14 mouse cellular contexts compared by ENCODE assay signal in genomic region chr11:34977861-34978260, GRCm38 (mm10).
A peak's percentile ranks its signal among the peaks of the same experiment; 100 is the strongest.
DNase-seq lines count a peak whose midpoint lies in the region; ATAC-seq lines count a peak whose summit lies in the region.
"Had no signal": no experiment of that assay in that cellular context is flagged by ENCODE, and none has a peak within 500 bp of the region (broad histone marks: within the 10 kb centered on the region; RNA-seq: fewer than 3 reads in every experiment).

No protein-coding gene starts in this region.

- no peaks in the 10 kb centered on the region for H3K36me3 ChIP-seq in heart, embryonic 11.5 days (ENCODE audit: control insufficient read depth, insufficient read depth, low read length)
- H3K36me3 ChIP-seq in liver, embryonic 12.5 days: no peaks in the 10 kb centered on the region
- H3K36me3 ChIP-seq: forebrain, embryonic 15.5 days; limb, embryonic 13.5 days; midbrain, embryonic 12.5 days had no signal

- H3K27me3 ChIP-seq in heart, embryonic 11.5 days (ENCODE audit: control insufficient read depth, insufficient read depth, low read length): no peaks in the 10 kb centered on the region
- H3K27me3 ChIP-seq in liver, embryonic 12.5 days (replicated peaks): no peaks in the 10 kb centered on the region
- H3K27me3 ChIP-seq: forebrain, embryonic 15.5 days; limb, embryonic 13.5 days; midbrain, embryonic 12.5 days had no signal

- peaks cover 4% of the 10 kb centered on the region; the same call in 1 of the 2 replicates for H3K4me1 ChIP-seq in heart, embryonic 11.5 days (ENCODE audit: control insufficient read depth, insufficient read depth, low read length)
- H3K4me1 ChIP-seq in liver, embryonic 12.5 days: no peaks in the 10 kb centered on the region
- H3K4me1 ChIP-seq: forebrain, embryonic 15.5 days; midbrain, embryonic 12.5 days had no signal

- 67% methylated on average over 7 of the region's 7 CpGs for WGBS in heart, embryonic 11.5 days (ENCODE audit: insufficient replicate concordance)
- 70% methylated on average over 7 of the region's 7 CpGs for WGBS in liver, embryonic 12.5 days (ENCODE audit: insufficient replicate concordance)

- no peak overlapping the region for H3K9ac ChIP-seq in heart, embryonic 11.5 days (ENCODE audit: low read depth, low read length)
- no peak overlapping the region for H3K9ac ChIP-seq in liver, embryonic 12.5 days
- H3K9ac ChIP-seq: forebrain, embryonic 15.5 days; hindbrain, embryonic 14.5 days; limb, embryonic 13.5 days; midbrain, embryonic 12.5 days had no signal

- no peaks in the 10 kb centered on the region for H3K9me3 ChIP-seq in heart, embryonic 11.5 days (replicated peaks; ENCODE audit: control insufficient read depth, low read length)
- H3K9me3 ChIP-seq in liver, embryonic 12.5 days (replicated peaks): no peaks in the 10 kb centered on the region
- H3K9me3 ChIP-seq: forebrain, embryonic 15.5 days; limb, embryonic 13.5 days; midbrain, embryonic 12.5 days had no signal

- no peak for ATAC-seq in heart, embryonic 11.5 days (replicated peaks; ENCODE audit: insufficient number of reproducible peaks, low FRiP score, low TSS enrichment)
- ATAC-seq in liver, embryonic 12.5 days: no peak
- ATAC-seq: forebrain, embryonic 15.5 days had no signal

- peak; percentile 27 for DNase-seq in adrenal gland, adult 2 months
- DNase-seq in adrenal gland, adult 18-20 months (ENCODE audit: low spot score in 2 of 2): no peak
- DNase-seq in heart, adult 8-10 months (ENCODE audit: low spot score): peak; percentile 54
- DNase-seq in lung, postnatal 10 days: peak; percentile 24
- no peak for DNase-seq in lung, postnatal 4 days
- DNase-seq in ovary, postnatal 36 days (ENCODE audit: low spot score): no peak
- DNase-seq: embryo, embryonic 11 days; thymus, adult 2 months had no signal

- H3K4me2 ChIP-seq in heart, embryonic 11.5 days: no peak overlapping the region
- H3K4me2 ChIP-seq in liver, embryonic 12.5 days: no peak overlapping the region
- H3K4me2 ChIP-seq: forebrain, embryonic 15.5 days; hindbrain, embryonic 14.5 days; limb, embryonic 13.5 days; midbrain, embryonic 12.5 days had no signal

- H3K4me3 ChIP-seq in heart, embryonic 11.5 days (ENCODE audit: low read depth, low read length): no peak overlapping the region
- no peak overlapping the region for H3K4me3 ChIP-seq in liver, embryonic 12.5 days
- H3K4me3 ChIP-seq: forebrain, embryonic 15.5 days; limb, embryonic 13.5 days; midbrain, embryonic 12.5 days had no signal

- H3K27ac ChIP-seq in heart, embryonic 11.5 days (ENCODE audit: low read depth, low read length): no peak overlapping the region
- no peak overlapping the region for H3K27ac ChIP-seq in liver, embryonic 12.5 days
- H3K27ac ChIP-seq: forebrain, embryonic 15.5 days; hindbrain, embryonic 14.5 days; limb, embryonic 13.5 days; midbrain, embryonic 12.5 days had no signal

Comparison
In these comparisons a context has a peak if more than half of its experiments do, and no peak if none do; other contexts are left out.
1. DNase-seq: peak in adrenal gland, adult 2 months (single experiment), heart, adult 8-10 months (single experiment) and lung, postnatal 10 days (single experiment); none in adrenal gland, adult 18-20 months (0 of 2), lung, postnatal 4 days (0 of 2) and ovary, postnatal 36 days (single experiment).